Mouse (Mus musculus): ENCODE data around the gene Mecom.

Mecom gene

GRCm38 (mm10) chr3:30150071-30150470 lies 397.7 kb downstream of the Mecom start:
- no peak for DNase-seq (ENCODE audit: low spot score in 2 of 2)

- DNase-seq (ENCODE audit: low spot score in 2 of 2): no peak
Observed at GRCm38 (mm10) chr3:30148378-30149079, 399.3 kb downstream of the Mecom start.

GRCm38 (mm10) chr3:30145051-30145450 lies 402.8 kb downstream of the Mecom start:
- no peak for DNase-seq (ENCODE audit: low spot score in 2 of 2)

GRCm38 (mm10) chr3:30143961-30144411 lies 403.8 kb downstream of the Mecom start:
- DNase-seq (ENCODE audit: low spot score in 2 of 2): no peak

- DNase-seq (ENCODE audit: low spot score in 2 of 2): no peak
Observed at GRCm38 (mm10) chr3:30143440-30143839, 404.4 kb downstream of the Mecom start.

GRCm38 (mm10) chr3:30140349-30140748 lies 407.5 kb downstream of the Mecom start:
- no peak for DNase-seq (ENCODE audit: low spot score in 2 of 2)

GRCm38 (mm10) chr3:30139678-30140077 lies 408.1 kb downstream of the Mecom start:
- DNase-seq (ENCODE audit: low spot score in 2 of 2): no peak

- DNase-seq (ENCODE audit: low spot score in 2 of 2): no peak
Observed at GRCm38 (mm10) chr3:30138588-30138987, 409.2 kb downstream of the Mecom start.

GRCm38 (mm10) chr3:30135857-30136256 lies 412.0 kb downstream of the Mecom start:
- DNase-seq (ENCODE audit: low spot score in 2 of 2): no peak

- DNase-seq (ENCODE audit: low spot score in 2 of 2): no peak
Observed at GRCm38 (mm10) chr3:30135119-30135518, 412.7 kb downstream of the Mecom start.

GRCm38 (mm10) chr3:30132981-30133380 lies 414.8 kb downstream of the Mecom start:
- DNase-seq (ENCODE audit: low spot score in 2 of 2): peak in 1 of 2 experiments; percentile 22

- no peak for DNase-seq (ENCODE audit: low spot score in 2 of 2)
Observed at GRCm38 (mm10) chr3:30132370-30132769, 415.4 kb downstream of the Mecom start.

- DNase-seq (ENCODE audit: low spot score in 2 of 2): peak in 1 of 2 experiments; percentile 44
Observed at GRCm38 (mm10) chr3:30130495-30130894, 417.3 kb downstream of the Mecom start.

GRCm38 (mm10) chr3:30122618-30123017 lies 425.2 kb downstream of the Mecom start:
- no peak for DNase-seq (ENCODE audit: low spot score in 2 of 2)

- no peak for DNase-seq (ENCODE audit: low spot score in 2 of 2)
Observed at GRCm38 (mm10) chr3:30120790-30121512, 426.9 kb downstream of the Mecom start.

- DNase-seq (ENCODE audit: low spot score in 2 of 2): no peak
Observed at GRCm38 (mm10) chr3:30118594-30119297, 429.1 kb downstream of the Mecom start.

GRCm38 (mm10) chr3:30113249-30113770 lies 434.5 kb downstream of the Mecom start:
- DNase-seq (ENCODE audit: low spot score in 2 of 2): no peak

- DNase-seq (ENCODE audit: low spot score in 2 of 2): no peak
Observed at GRCm38 (mm10) chr3:30107945-30108670, 439.7 kb downstream of the Mecom start.

GRCm38 (mm10) chr3:30106481-30106880 lies 441.3 kb downstream of the Mecom start:
- no peak for DNase-seq (ENCODE audit: low spot score in 2 of 2)

GRCm38 (mm10) chr3:30105859-30106258 lies 441.9 kb downstream of the Mecom start:
- no peak for DNase-seq (ENCODE audit: low spot score in 2 of 2)

- no peak for DNase-seq (ENCODE audit: low spot score in 2 of 2)
Observed at GRCm38 (mm10) chr3:30105194-30105823, 442.5 kb downstream of the Mecom start.
